Mouse (Mus musculus) cerebellum, adult 11-12 months (tissue): Measurements from ENCODE around the gene Exoc6.
A peak's percentile ranks its signal among the peaks of the same experiment; 100 is the strongest.
"Not testable (repeated sequence)": the region's sequence is repeated elsewhere in the genome, so short reads cannot be mapped to it uniquely, and the experiment has no call there.

Experiments
- DNase-seq: peaks from one replicate; pipeline ENCODE4 v3.0.0; 2022

Exoc6 gene

GRCm38 (mm10) chr19:37550101-37551039 is at the start of gene Exoc6:
Gene Exoc6, plus strand, starts transcription at chr19:37550418.
- peak; percentile 87 for DNase-seq

GRCm38 (mm10) chr19:37502996-37503395 is 47.2 kb upstream of the Exoc6 start:
- no peak for DNase-seq

- no peak for DNase-seq
Measured at GRCm38 (mm10) chr19:37506066-37506465, 44.2 kb upstream of the Exoc6 start.

GRCm38 (mm10) chr19:37506614-37507013 is 43.6 kb upstream of the Exoc6 start:
- DNase-seq = no peak

- no peak for DNase-seq
Measured at GRCm38 (mm10) chr19:37509725-37510124, 40.5 kb upstream of the Exoc6 start.

- no peak for DNase-seq
Measured at GRCm38 (mm10) chr19:37514811-37515292, 35.4 kb upstream of the Exoc6 start.

GRCm38 (mm10) chr19:37517419-37517818 is 32.8 kb upstream of the Exoc6 start:
- no peak for DNase-seq

- DNase-seq = no peak
Measured at GRCm38 (mm10) chr19:37520740-37521433, 29.3 kb upstream of the Exoc6 start.

GRCm38 (mm10) chr19:37521434-37521781 is 28.8 kb upstream of the Exoc6 start:
- DNase-seq = no peak

GRCm38 (mm10) chr19:37523280-37524062 is 26.7 kb upstream of the Exoc6 start:
- no peak for DNase-seq

- no peak for DNase-seq
Measured at GRCm38 (mm10) chr19:37525925-37526324, 24.3 kb upstream of the Exoc6 start.

GRCm38 (mm10) chr19:37526768-37527167 is 23.4 kb upstream of the Exoc6 start:
- DNase-seq = no peak

GRCm38 (mm10) chr19:37527736-37528135 is 22.5 kb upstream of the Exoc6 start:
- DNase-seq = not testable (repeated sequence)

GRCm38 (mm10) chr19:37528581-37528980 is 21.6 kb upstream of the Exoc6 start:
- no peak for DNase-seq

- no peak for DNase-seq
Measured at GRCm38 (mm10) chr19:37529296-37529695, 20.9 kb upstream of the Exoc6 start.

- DNase-seq = no peak
Measured at GRCm38 (mm10) chr19:37529975-37530515, 20.2 kb upstream of the Exoc6 start.

GRCm38 (mm10) chr19:37530601-37531000 is 19.6 kb upstream of the Exoc6 start:
- no peak for DNase-seq

- DNase-seq = no peak
Measured at GRCm38 (mm10) chr19:37531200-37531845, 18.9 kb upstream of the Exoc6 start.

GRCm38 (mm10) chr19:37533196-37533595 is 17.0 kb upstream of the Exoc6 start:
- no peak for DNase-seq

GRCm38 (mm10) chr19:37534737-37535365 is 15.4 kb upstream of the Exoc6 start:
- no peak for DNase-seq

- DNase-seq = no peak
Measured at GRCm38 (mm10) chr19:37536426-37536825, 13.8 kb upstream of the Exoc6 start.

- no peak for DNase-seq
Measured at GRCm38 (mm10) chr19:37537717-37538116, 12.5 kb upstream of the Exoc6 start.
